ENCODE assay signal across 12 mouse cellular contexts in genomic region chr13:16343280-16343945, GRCm38 (mm10).
A peak's percentile ranks its signal among the peaks of the same experiment; 100 is the strongest.
DNase-seq lines count a peak whose midpoint lies in the region; ATAC-seq and TF ChIP-seq lines count a peak whose summit lies in the region.
"Had no signal": no experiment of that assay in that cellular context is flagged by ENCODE, and none has a peak within 500 bp of the region (broad histone marks: within the 10 kb centered on the region; RNA-seq: fewer than 3 reads in every experiment).

No protein-coding gene starts in this region.

- no peaks in the 10 kb centered on the region for H3K9me3 ChIP-seq in intestine, embryonic 14.5 days (ENCODE audit: control insufficient read depth, low read length)
- H3K9me3 ChIP-seq in intestine, postnatal 0 days (ENCODE audit: control insufficient read depth): no peaks in the 10 kb centered on the region
- no peaks in the 10 kb centered on the region for H3K9me3 ChIP-seq in stomach, embryonic 16.5 days (replicated peaks; ENCODE audit: control insufficient read depth, low read length)
- H3K9me3 ChIP-seq: heart, embryonic 10.5 days had no signal

- no peak overlapping the region for H3K9ac ChIP-seq in intestine, embryonic 14.5 days (ENCODE audit: low read length)
- no peak overlapping the region for H3K9ac ChIP-seq in intestine, postnatal 0 days (ENCODE audit: low read depth, low read length)
- H3K9ac ChIP-seq in stomach, embryonic 16.5 days (ENCODE audit: low read length): no peak overlapping the region

- no peak for ATAC-seq in cerebellum, adult (ENCODE audit: insufficient number of reproducible peaks, low FRiP score, low TSS enrichment)
- 0 out of 2 replicates have a peak, but pooled peaks have one; percentile 62 for ATAC-seq in intestine, embryonic 14.5 days (replicated peaks; ENCODE audit: low FRiP score, low TSS enrichment, low read depth)
- no peak for ATAC-seq in intestine, postnatal 0 days
- ATAC-seq in stomach, embryonic 16.5 days (ENCODE audit: insufficient read depth, low FRiP score): peak; percentile 68; the same call in 1 of the 2 replicates

- no peak for TF ChIP-seq CTCF in intestine, postnatal 0 days (IDR thresholded peaks at IDR 0.05; ENCODE audit: low read depth)

- H3K4me3 ChIP-seq in intestine, embryonic 14.5 days (ENCODE audit: low read depth, low read length): no peak overlapping the region
- no peak overlapping the region for H3K4me3 ChIP-seq in intestine, postnatal 0 days (ENCODE audit: low read depth, low read length)
- no peak overlapping the region for H3K4me3 ChIP-seq in stomach, embryonic 16.5 days (replicated peaks; ENCODE audit: low read length)
- H3K4me3 ChIP-seq: heart, embryonic 10.5 days had no signal

- no peaks in the 10 kb centered on the region for H3K36me3 ChIP-seq in intestine, embryonic 14.5 days (ENCODE audit: control insufficient read depth, insufficient read depth, low read length)
- no peaks in the 10 kb centered on the region for H3K36me3 ChIP-seq in intestine, postnatal 0 days (ENCODE audit: control insufficient read depth, insufficient read depth)
- no peaks in the 10 kb centered on the region for H3K36me3 ChIP-seq in stomach, embryonic 16.5 days (ENCODE audit: control insufficient read depth, insufficient read depth, low read length)
- H3K36me3 ChIP-seq: heart, embryonic 10.5 days had no signal

- H3K4me2 ChIP-seq in intestine, embryonic 14.5 days (ENCODE audit: low read length): no peak overlapping the region
- H3K4me2 ChIP-seq in intestine, postnatal 0 days (replicated peaks; ENCODE audit: low read depth): no peak overlapping the region
- no peak overlapping the region for H3K4me2 ChIP-seq in stomach, embryonic 16.5 days (ENCODE audit: low read depth, low read length)

- H3K27ac ChIP-seq in intestine, embryonic 14.5 days (ENCODE audit: low read depth): no peak overlapping the region
- H3K27ac ChIP-seq in intestine, postnatal 0 days (ENCODE audit: low read depth, low read length): no peak overlapping the region
- 0 out of 2 replicates have a peak overlapping the region, but pooled peaks have one; percentile 17 for H3K27ac ChIP-seq in stomach, embryonic 16.5 days (ENCODE audit: low read length)
- H3K27ac ChIP-seq: heart, embryonic 10.5 days; macrophage had no signal

- no peaks in the 10 kb centered on the region; the same call in 1 of the 2 replicates for H3K4me1 ChIP-seq in intestine, embryonic 14.5 days (replicated peaks; ENCODE audit: control insufficient read depth, insufficient read depth, low read length)
- no peaks in the 10 kb centered on the region for H3K4me1 ChIP-seq in intestine, postnatal 0 days (replicated peaks; ENCODE audit: control insufficient read depth, insufficient read depth, low read length)
- H3K4me1 ChIP-seq in stomach, embryonic 16.5 days (ENCODE audit: control insufficient read depth, insufficient read depth, low read length): 0 out of 2 replicates have a peak, but pooled peaks cover 4% of the 10 kb centered on the region

- 51% methylated on average over 4 of the region's 4 CpGs for WGBS in intestine, embryonic 14.5 days
- 71% methylated on average over 4 of the region's 4 CpGs for WGBS in intestine, postnatal 0 days
- 57% methylated on average over 4 of the region's 4 CpGs for WGBS in stomach, embryonic 16.5 days

- no peaks in the 10 kb centered on the region for H3K27me3 ChIP-seq in intestine, embryonic 14.5 days (replicated peaks; ENCODE audit: control insufficient read depth, insufficient read depth, low read length)
- H3K27me3 ChIP-seq in intestine, postnatal 0 days (replicated peaks; ENCODE audit: control insufficient read depth, insufficient read depth, low read length): no peaks in the 10 kb centered on the region
- no peaks in the 10 kb centered on the region for H3K27me3 ChIP-seq in stomach, embryonic 16.5 days (ENCODE audit: control insufficient read depth, insufficient read depth, low read length)

- peak; percentile 40 to 48 for DNase-seq in cerebellum, postnatal 14 days
- DNase-seq in intestine, embryonic 14.5 days (ENCODE audit: low spot score): no peak
- peak; percentile 3 for DNase-seq in ovary, adult 18-20 months (ENCODE audit: low spot score)
- no peak for DNase-seq in ovary, postnatal 10 days (ENCODE audit: low spot score)
- DNase-seq in layer of hippocampus, adult 11-12 months (ENCODE audit: low spot score): no peak
- DNase-seq: B cell, adult 2 months; cerebellum, adult 9-11 months had no signal

Comparison
In these comparisons a context has a peak if more than half of its experiments do, and no peak if none do; other contexts are left out.
1. DNase-seq: peak in cerebellum, postnatal 14 days (2 of 2) and ovary, adult 18-20 months (single experiment); none in intestine, embryonic 14.5 days (single experiment), ovary, postnatal 10 days (single experiment) and layer of hippocampus, adult 11-12 months (single experiment).
2. ATAC-seq: peak in intestine, embryonic 14.5 days (single experiment) and stomach, embryonic 16.5 days (single experiment); none in cerebellum, adult (single experiment) and intestine, postnatal 0 days (single experiment).